Mouse (Mus musculus): ENCODE results near the gene Cryz.

Cryz gene

DNA sequence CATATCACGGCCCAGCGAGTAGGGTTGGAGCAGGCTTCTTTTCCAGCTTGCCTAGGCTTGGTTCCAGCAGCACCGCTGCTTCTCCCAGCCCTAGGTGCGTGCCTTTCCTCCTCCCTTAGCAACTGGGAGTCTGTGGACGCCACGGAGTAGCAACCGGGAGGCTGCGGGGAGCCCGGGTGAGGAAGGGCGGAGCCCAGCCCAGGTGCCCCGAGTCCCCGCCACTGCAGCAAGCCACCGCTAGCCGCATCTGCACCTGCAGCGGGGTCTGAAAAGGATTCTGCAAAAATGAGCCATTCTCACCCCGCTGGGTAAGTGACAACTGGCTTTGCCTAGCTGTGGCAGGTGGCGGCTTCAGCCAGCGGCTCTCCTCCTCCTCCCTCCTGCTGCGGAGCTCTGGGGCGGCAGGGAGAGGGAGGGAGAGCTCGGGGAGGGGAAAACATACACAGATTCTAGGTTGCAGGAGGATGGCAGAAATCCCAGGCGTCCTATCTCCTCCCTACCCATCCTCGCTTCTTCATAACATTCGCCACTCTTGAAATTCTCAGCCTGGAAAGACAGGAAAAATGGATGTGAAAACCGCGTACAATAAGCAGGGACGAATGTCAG is 67.6 kb downstream of the Cryz start:
- ATAC-seq (ENCODE audit: insufficient number of reproducible peaks, low FRiP score, low TSS enrichment) = peak; percentile 86

DNA sequence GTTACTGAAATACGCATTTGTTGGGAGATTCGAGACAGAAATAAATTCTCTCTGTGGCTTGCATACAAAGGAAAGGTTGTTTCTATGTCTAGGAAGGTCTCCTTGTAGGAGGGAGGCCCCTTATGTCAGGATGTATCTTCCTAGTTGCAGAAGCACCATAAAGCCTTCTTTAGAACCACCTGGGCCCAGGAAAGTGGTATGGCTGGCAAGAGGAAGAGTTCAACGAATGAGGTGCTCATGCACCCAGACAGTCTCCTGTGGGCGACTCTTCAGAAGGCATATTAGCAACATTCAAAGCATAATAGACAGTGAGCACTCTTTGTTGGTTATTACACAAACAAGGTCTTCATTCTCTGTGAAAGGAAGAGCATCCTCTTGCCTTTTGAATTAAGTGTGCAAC is 68.1 kb downstream of the Cryz start:
- peak; percentile 27; the same call in 1 of the 2 replicates for ATAC-seq (ENCODE audit: insufficient number of reproducible peaks, low FRiP score, low TSS enrichment)

DNA sequence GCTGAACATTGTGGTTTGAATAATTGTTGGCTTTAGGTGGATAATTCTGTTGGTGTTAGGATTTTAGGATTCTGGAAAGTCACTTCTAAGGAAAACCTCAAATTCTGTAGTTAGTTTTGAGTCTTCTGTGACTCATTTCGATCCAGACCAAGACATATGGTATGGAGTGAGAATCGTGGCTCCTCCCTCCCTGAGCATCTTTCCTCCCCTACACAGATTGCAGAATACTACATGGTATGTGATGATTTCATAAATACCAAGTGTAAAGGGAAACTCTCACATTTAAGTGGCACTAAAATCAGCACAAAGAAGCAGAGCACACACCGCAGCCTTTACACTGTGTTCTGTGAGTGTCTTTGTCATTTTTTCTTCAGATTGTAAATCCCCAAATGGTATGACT is 72.0 kb downstream of the Cryz start:
- ATAC-seq (ENCODE audit: insufficient number of reproducible peaks, low FRiP score, low TSS enrichment) = no peak

DNA sequence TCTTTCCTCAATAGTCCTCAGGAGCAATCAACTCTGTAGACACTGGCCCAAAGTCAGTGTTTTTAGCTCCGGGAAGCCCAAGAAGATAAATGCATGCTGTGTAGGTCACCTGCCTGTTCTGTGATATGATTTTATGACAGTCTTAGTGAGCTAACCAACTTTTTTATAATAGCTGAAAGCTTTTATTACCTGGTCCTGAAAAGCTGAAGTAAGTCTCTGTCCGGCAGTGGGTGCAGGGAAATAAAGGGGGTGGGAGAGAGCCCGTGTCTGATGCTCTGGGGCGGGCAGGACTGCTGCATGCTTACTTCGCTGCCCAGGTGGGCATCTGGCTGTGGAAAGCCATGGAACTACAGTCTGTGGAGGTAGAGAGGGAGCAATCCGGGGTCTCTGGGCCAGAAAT is 74.1 kb downstream of the Cryz start:
- no peak for ATAC-seq (ENCODE audit: insufficient number of reproducible peaks, low FRiP score, low TSS enrichment)

DNA sequence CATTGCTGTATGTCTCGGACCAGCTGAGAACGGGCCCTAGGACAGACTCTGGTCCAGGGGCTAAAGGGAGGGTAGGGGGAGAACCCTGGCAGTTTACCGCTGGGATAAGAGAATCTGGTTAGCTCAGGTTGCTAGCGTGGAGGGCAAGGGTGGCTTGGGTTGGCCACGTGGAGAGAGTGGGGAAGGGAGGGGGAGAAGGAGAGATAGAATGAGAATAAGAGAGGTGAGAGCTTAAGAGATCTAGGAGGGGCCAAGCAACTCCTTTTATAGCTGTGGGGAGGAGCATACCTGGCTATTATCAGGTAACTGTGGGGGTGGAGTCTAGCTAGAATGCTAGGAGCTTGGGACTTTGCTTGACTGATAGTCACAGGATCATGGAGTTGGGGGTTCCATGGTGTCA is 74.5 kb downstream of the Cryz start:
- no peak for ATAC-seq (ENCODE audit: insufficient number of reproducible peaks, low FRiP score, low TSS enrichment)

Data from cerebellum, adult (tissue).